Mouse (Mus musculus): Measurements from ENCODE around the gene Tdgf1.

DNA sequence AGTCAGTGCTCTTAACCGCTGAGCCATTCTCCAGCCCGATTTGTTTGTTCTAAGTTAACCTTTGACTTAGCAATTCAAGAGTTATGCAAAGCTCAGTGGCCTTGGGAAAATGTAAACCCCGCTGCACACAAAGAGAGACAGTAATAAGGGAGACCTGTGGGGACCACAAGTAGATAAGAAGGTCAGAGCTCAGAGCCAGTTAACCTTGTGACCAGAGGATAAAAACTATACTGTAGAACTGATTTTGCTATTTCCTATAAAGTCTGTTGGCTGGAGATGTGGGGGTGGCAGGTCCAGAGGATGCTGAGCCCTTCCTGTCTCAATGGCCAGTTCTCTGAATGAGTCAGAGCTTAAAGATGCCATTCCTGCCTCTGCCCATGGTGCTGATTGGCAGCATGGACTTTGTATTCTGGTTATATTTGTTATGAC, 47.3 kb upstream of the Tdgf1 start:
- TF ChIP-seq MYB (IDR thresholded peaks at IDR 0.05; ENCODE audit: low read depth, low read length) = no peak
- no peak for TF ChIP-seq CTCF (IDR thresholded peaks at IDR 0.05 in 2 of 3, conservative IDR thresholded peaks at IDR 0.05 in 1 of 3; ENCODE audit: control insufficient read depth in 1 of 3, insufficient read depth in 1 of 3, low read depth in 2 of 3, low read length in 3 of 3, poor library complexity in 1 of 3, severe bottlenecking in 1 of 3)
- no peak for TF ChIP-seq POLR2A (IDR thresholded peaks at IDR 0.05; ENCODE audit: control insufficient read depth in 1 of 2, insufficient read depth in 1 of 2, low read depth in 1 of 2, low read length in 2 of 2, poor library complexity in 1 of 2)
- no peak for TF ChIP-seq ZC3H11A (IDR thresholded peaks at IDR 0.05; ENCODE audit: low read depth, low read length)
- TF ChIP-seq ETS1 (IDR thresholded peaks at IDR 0.05; ENCODE audit: low read depth, low read length) = no peak
- TF ChIP-seq ZNF384 (IDR thresholded peaks at IDR 0.05; ENCODE audit: low read depth, low read length) = no peak
- no peak for TF ChIP-seq GATA1 (IDR thresholded peaks at IDR 0.05; ENCODE audit: low read depth, low read length)
- no peak for TF ChIP-seq MXI1 (IDR thresholded peaks at IDR 0.05; ENCODE audit: low read depth, low read length)
- TF ChIP-seq E2F4 (IDR thresholded peaks at IDR 0.05; ENCODE audit: borderline replicate concordance, low read depth, low read length) = no peak
- TF ChIP-seq TAL1 (IDR thresholded peaks at IDR 0.05; ENCODE audit: low read length) = no peak
- no peak for TF ChIP-seq MAX (IDR thresholded peaks at IDR 0.05; ENCODE audit: low read length)
- no peak for TF ChIP-seq MEF2A (IDR thresholded peaks at IDR 0.05; ENCODE audit: extremely low read depth, insufficient replicate concordance, low read depth, low read length, poor library complexity, severe bottlenecking)
- TF ChIP-seq ELF1 (IDR thresholded peaks at IDR 0.05; ENCODE audit: low read depth, low read length) = no peak

Data from MEL (cell line).